ENCODE assay signal across 15 mouse cellular contexts in genomic region chr11:117475204-117475603, GRCm38 (mm10). TPM values are rescaled to one million over a fixed set of nuclear protein-coding genes. Genes with fewer than 3 reads are reported as not detected.
"Had no signal": no experiment of that assay in that cellular context is flagged by ENCODE, and none has a peak within 500 bp of the region (broad histone marks: within the 10 kb centered on the region; RNA-seq: fewer than 3 reads in every experiment).

No protein-coding gene starts in this region.

- H3K4me2 ChIP-seq: liver, embryonic 13.5 days; midbrain, embryonic 15.5 days; neural tube, embryonic 13.5 days had no signal

- DNase-seq: layer of hippocampus, postnatal 36 days; liver, embryonic 13.5 days; right cerebral cortex, postnatal 4 days had no signal

- H3K4me1 ChIP-seq: liver, embryonic 13.5 days had no signal

- H3K27me3 ChIP-seq: kidney, embryonic 15.5 days; limb, embryonic 12.5 days; midbrain, embryonic 15.5 days; stomach, embryonic 15.5 days had no signal

- H3K9ac ChIP-seq: kidney, embryonic 15.5 days; limb, embryonic 12.5 days; liver, embryonic 13.5 days; liver, postnatal 0 days; midbrain, embryonic 15.5 days; neural tube, embryonic 13.5 days; stomach, embryonic 15.5 days had no signal

- H3K4me3 ChIP-seq: kidney, embryonic 15.5 days; limb, embryonic 12.5 days; liver, embryonic 13.5 days; midbrain, embryonic 15.5 days; neural tube, embryonic 13.5 days; stomach, embryonic 15.5 days had no signal

- H3K36me3 ChIP-seq: kidney, embryonic 15.5 days; limb, embryonic 12.5 days; liver, embryonic 13.5 days; midbrain, embryonic 10.5 days; midbrain, embryonic 15.5 days; neural tube, embryonic 13.5 days; stomach, embryonic 15.5 days had no signal

- ATAC-seq: liver, postnatal 0 days; midbrain, embryonic 15.5 days had no signal

- H3K27ac ChIP-seq: kidney, embryonic 15.5 days; limb, embryonic 12.5 days; liver, embryonic 13.5 days; midbrain, embryonic 15.5 days; neural tube, embryonic 13.5 days; stomach, embryonic 15.5 days had no signal

- H3K9me3 ChIP-seq: kidney, embryonic 15.5 days; liver, embryonic 13.5 days; midbrain, embryonic 15.5 days; neural tube, embryonic 13.5 days; stomach, embryonic 15.5 days had no signal

RNA-seq across cellular contexts. Expression of gene Gm11733, which starts 9.0 kb away (rescaled TPM):
- total RNA-seq: megakaryocyte, adult 5-6 weeks had no signal
- polyA plus RNA-seq: kidney, embryonic 15.5 days; large intestine, adult 2 months; limb, embryonic 12.5 days; liver, embryonic 13.5 days; liver, postnatal 0 days; lung, embryonic 16.5 days; midbrain, embryonic 15.5 days; neural tube, embryonic 13.5 days; spleen, adult 2 months; stomach, embryonic 15.5 days; thymus, postnatal 0 days had no signal
